Mouse (Mus musculus) lung, postnatal 0 days (tissue): ENCODE measurements around the gene Cmbl.
A peak's percentile ranks its signal among the peaks of the same experiment; 100 is the strongest.

Experiments used
- CTCF ChIP-seq: IDR thresholded peaks from 2 replicates; pipeline ENCODE4 v1.5.1; 2016; ENCODE audit warnings: antibody characterized with exemption, mild to moderate bottlenecking
- EP300 ChIP-seq: IDR thresholded peaks from 2 replicates; pipeline ENCODE4 v1.6.1; 2016; ENCODE audit warnings: antibody characterized with exemption, mild to moderate bottlenecking, control low read depth

DNA sequence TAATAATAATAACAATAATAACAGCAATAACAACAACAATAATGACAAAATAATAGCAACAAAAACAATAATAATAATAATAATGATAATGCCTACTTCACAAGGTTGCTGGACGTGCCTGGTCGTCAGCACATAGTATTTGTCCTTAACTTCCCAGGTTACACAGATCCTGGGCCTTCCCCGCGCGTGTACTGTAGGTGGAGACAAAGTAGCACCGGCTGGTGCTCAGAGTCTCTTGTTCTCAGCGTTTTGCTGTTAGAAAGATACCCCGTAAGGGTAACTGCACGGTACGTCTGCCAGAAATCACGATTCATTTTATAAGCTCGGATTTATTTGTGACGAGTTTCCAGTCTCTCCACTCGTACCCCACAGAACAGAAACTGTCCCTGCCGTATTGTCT is 37.2 kb downstream of the Cmbl start:
- TF ChIP-seq CTCF = peak; percentile 70
- TF ChIP-seq EP300 = no peak
